Mouse (Mus musculus) megakaryocyte, embryonic 14.5 days (primary cell): ENCODE data around the gene Hrh1. TPM values are rescaled to one million over a fixed set of nuclear protein-coding genes. Genes with fewer than 3 reads are reported as not detected.

Experiments
- H3K27me3 ChIP-seq: replicated peaks from 2 replicates; pipeline ENCODE3; 2012; ENCODE audit warnings: inconsistent platforms
- H3K36me3 ChIP-seq: replicated peaks from 2 replicates; pipeline ENCODE3; 2012; ENCODE audit warnings: low read length, inconsistent platforms, mixed read lengths
- H3K4me1 ChIP-seq: 2 replicates; pipeline ENCODE4 v1.6.1; 2012; ENCODE audit warnings: inconsistent platforms
- H3K4me3 ChIP-seq: replicated peaks from 2 replicates; pipeline ENCODE3; 2012; ENCODE audit warnings: moderate library complexity, mild to moderate bottlenecking, inconsistent platforms
- H3K9me3 ChIP-seq: 2 replicates; pipeline ENCODE4 v1.6.1; 2012; ENCODE audit warnings: inconsistent platforms
- FLI1 ChIP-seq: IDR thresholded peaks from 2 replicates; pipeline ENCODE4 v1.6.1; 2012; ENCODE audit warnings: low read length, inconsistent platforms, mixed read lengths
- GATA1 ChIP-seq: IDR thresholded peaks from 3 replicates; pipeline ENCODE4 v1.6.1; 2012; ENCODE audit warnings: mixed read lengths, low read length, inconsistent platforms, borderline replicate concordance
- polyA plus RNA-seq: library from polyadenylated mRNA; stranded (reverse); fragments of >175 nt; gene quantifications from 2 replicates; pipeline ENCODE4 v1.2.3, GENCODE M21; 2012; ENCODE audit warnings: low replicate concordance; ENCODE audit not compliant: insufficient read depth

Hrh1 gene
- polyA plus RNA-seq, 1 experiment = not detected

- Histone ChIP-seq H3K9me3 (peaks cover 7% of the 10 kb centered on the region; the same call in 1 of the 2 replicates), H3K27me3 (peaks cover 5% of the 10 kb centered on the region), H3K4me3 (no peak overlapping the region), H3K4me1 (no peaks in the 10 kb centered on the region), H3K36me3 (no peaks in the 10 kb centered on the region)
- TF ChIP-seq FLI1 (no peak), GATA1 (no peak)
Measured at GRCm38 (mm10) chr6:114380872-114381271, 16.9 kb upstream of the Hrh1 start.

- no peak for TF ChIP-seq GATA1
- no peak for TF ChIP-seq FLI1
- Histone ChIP-seq H3K9me3 (peaks cover 7% of the 10 kb centered on the region), H3K4me3 (no peak overlapping the region), H3K36me3 (no peaks in the 10 kb centered on the region), H3K27me3 (peaks cover 16% of the 10 kb centered on the region), H3K4me1 (no peaks in the 10 kb centered on the region)
Measured at GRCm38 (mm10) chr6:114387320-114387719, 10.4 kb upstream of the Hrh1 start.

- Histone ChIP-seq H3K27me3 (peaks cover 14% of the 10 kb centered on the region), H3K4me3 (no peak overlapping the region), H3K36me3 (no peaks in the 10 kb centered on the region), H3K9me3 (peaks cover 7% of the 10 kb centered on the region), H3K4me1 (no peaks in the 10 kb centered on the region)
- TF ChIP-seq FLI1 = no peak
- no peak for TF ChIP-seq GATA1
Measured at GRCm38 (mm10) chr6:114387855-114388254, 9.9 kb upstream of the Hrh1 start.

- H3K36me3 ChIP-seq = no peaks in the 10 kb centered on the region
- no peak overlapping the region for H3K4me3 ChIP-seq
- H3K9me3 ChIP-seq = peaks cover 7% of the 10 kb centered on the region
- TF ChIP-seq GATA1 = no peak
- no peak for TF ChIP-seq FLI1
- H3K27me3 ChIP-seq = peaks cover 21% of the 10 kb centered on the region
- no peaks in the 10 kb centered on the region for H3K4me1 ChIP-seq
Measured at GRCm38 (mm10) chr6:114390129-114390528, 7.6 kb upstream of the Hrh1 start.

- peaks cover 60% of the 10 kb centered on the region for H3K27me3 ChIP-seq
- H3K9me3 ChIP-seq = no peaks in the 10 kb centered on the region
- TF ChIP-seq FLI1 (no peak), GATA1 (no peak)
- H3K4me1 ChIP-seq = peaks cover 6% of the 10 kb centered on the region
- H3K4me3 ChIP-seq = no peak overlapping the region
- H3K36me3 ChIP-seq = no peaks in the 10 kb centered on the region
Measured at GRCm38 (mm10) chr6:114394982-114395381, 2.8 kb upstream of the Hrh1 start.

- H3K9me3 ChIP-seq = no peaks in the 10 kb centered on the region
- TF ChIP-seq GATA1 (no peak), FLI1 (no peak)
- peaks cover 67% of the 10 kb centered on the region for H3K27me3 ChIP-seq
Measured at GRCm38 (mm10) chr6:114396605-114397004, 1.1 kb upstream of the Hrh1 start.

GRCm38 (mm10) chr6:114397280-114397679, 456 bp upstream of the Hrh1 start:
- Histone ChIP-seq H3K4me1 (peaks cover 6% of the 10 kb centered on the region), H3K36me3 (no peaks in the 10 kb centered on the region), H3K4me3 (no peak overlapping the region), H3K27me3 (peaks cover 67% of the 10 kb centered on the region), H3K9me3 (no peaks in the 10 kb centered on the region)
- TF ChIP-seq GATA1 = no peak

More at GRCm38 (mm10) chr6:114396605-114397004, 1.1 kb upstream of the Hrh1 start:
- Histone ChIP-seq H3K4me3 (no peak overlapping the region), H3K36me3 (no peaks in the 10 kb centered on the region), H3K4me1 (peaks cover 6% of the 10 kb centered on the region)

GRCm38 (mm10) chr6:114398626-114399025, 890 bp downstream of the Hrh1 start:
- no peak overlapping the region for H3K4me3 ChIP-seq
- peaks cover 6% of the 10 kb centered on the region for H3K4me1 ChIP-seq
- peaks cover 68% of the 10 kb centered on the region for H3K27me3 ChIP-seq
- H3K9me3 ChIP-seq = no peaks in the 10 kb centered on the region
- no peaks in the 10 kb centered on the region for H3K36me3 ChIP-seq
- TF ChIP-seq GATA1 = no peak
- TF ChIP-seq FLI1 = no peak

GRCm38 (mm10) chr6:114400387-114400786, 2.7 kb downstream of the Hrh1 start:
- H3K9me3 ChIP-seq = no peaks in the 10 kb centered on the region
- peaks cover 72% of the 10 kb centered on the region for H3K27me3 ChIP-seq
- H3K4me1 ChIP-seq = peaks cover 6% of the 10 kb centered on the region
- no peaks in the 10 kb centered on the region for H3K36me3 ChIP-seq
- no peak overlapping the region for H3K4me3 ChIP-seq
- TF ChIP-seq FLI1 (no peak), GATA1 (no peak)

GRCm38 (mm10) chr6:114400841-114401240, 3.1 kb downstream of the Hrh1 start:
- peaks cover 6% of the 10 kb centered on the region for H3K4me1 ChIP-seq
- TF ChIP-seq FLI1 (no peak), GATA1 (no peak)
- no peaks in the 10 kb centered on the region for H3K36me3 ChIP-seq
- peaks cover 70% of the 10 kb centered on the region for H3K27me3 ChIP-seq
- no peaks in the 10 kb centered on the region for H3K9me3 ChIP-seq
- no peak overlapping the region for H3K4me3 ChIP-seq

- Histone ChIP-seq H3K27me3 (peaks cover 57% of the 10 kb centered on the region), H3K9me3 (no peaks in the 10 kb centered on the region), H3K4me3 (no peak overlapping the region), H3K4me1 (peaks cover 6% of the 10 kb centered on the region), H3K36me3 (no peaks in the 10 kb centered on the region)
- TF ChIP-seq GATA1 (no peak), FLI1 (no peak)
Measured at GRCm38 (mm10) chr6:114402161-114402560, 4.4 kb downstream of the Hrh1 start.
